Mouse (Mus musculus): ENCODE results near the gene Mgea5. TPM values are rescaled to one million over a fixed set of nuclear protein-coding genes. Genes with fewer than 3 reads are reported as not detected.

Mgea5 gene
- 22.0 and 22.2 TPM in 2 replicates for polyA plus RNA-seq (2012; ENCODE audit: low replicate concordance)

DNA sequence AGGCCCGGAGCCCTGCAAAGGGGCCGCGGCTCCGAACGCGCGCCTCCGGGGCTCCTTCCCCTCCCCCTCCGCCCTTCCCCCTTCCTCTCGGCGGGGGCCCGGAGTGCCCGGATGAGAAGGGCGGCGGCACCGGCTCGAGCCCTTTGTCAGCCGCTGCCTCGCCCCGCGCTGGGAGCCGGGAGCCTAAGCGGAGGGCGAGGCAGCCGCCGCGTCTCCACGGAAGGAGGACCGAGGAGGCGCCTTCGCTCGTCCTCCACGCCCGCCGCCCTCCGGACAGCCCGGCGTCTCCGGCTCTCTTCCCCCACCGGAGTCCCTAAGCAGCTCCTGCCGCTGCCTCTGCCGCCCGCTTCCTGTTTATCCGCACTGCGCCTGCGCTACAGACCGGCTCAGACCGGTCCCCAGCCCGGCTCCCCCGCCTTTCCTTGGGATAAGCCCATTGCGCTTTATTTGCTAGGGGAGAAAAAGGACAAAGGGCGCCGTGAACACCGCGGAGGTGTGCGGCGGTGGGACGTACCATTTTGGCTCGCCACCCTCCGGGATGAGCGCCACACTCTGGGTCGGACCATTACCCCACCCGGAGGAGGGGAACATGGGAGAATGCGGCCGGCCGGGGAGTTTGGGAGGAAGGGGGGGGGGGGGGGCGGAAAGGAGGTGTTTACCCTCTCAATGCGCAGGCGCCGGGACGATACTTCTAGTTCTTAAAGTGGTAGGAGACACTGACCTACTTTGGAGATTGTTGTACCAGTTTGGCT is at the start of gene Mgea5:
Gene Mgea5 (minus strand): TSS at position 657 of the 752 bp plus-strand sequence.

GRCm38 (mm10) chr19:45815831-45816405 is 32.3 kb upstream of the Mgea5 start, which contains the start of gene Kcnip2:
Gene Kcnip2 (minus strand): TSS chr19:45816061.

DNA sequence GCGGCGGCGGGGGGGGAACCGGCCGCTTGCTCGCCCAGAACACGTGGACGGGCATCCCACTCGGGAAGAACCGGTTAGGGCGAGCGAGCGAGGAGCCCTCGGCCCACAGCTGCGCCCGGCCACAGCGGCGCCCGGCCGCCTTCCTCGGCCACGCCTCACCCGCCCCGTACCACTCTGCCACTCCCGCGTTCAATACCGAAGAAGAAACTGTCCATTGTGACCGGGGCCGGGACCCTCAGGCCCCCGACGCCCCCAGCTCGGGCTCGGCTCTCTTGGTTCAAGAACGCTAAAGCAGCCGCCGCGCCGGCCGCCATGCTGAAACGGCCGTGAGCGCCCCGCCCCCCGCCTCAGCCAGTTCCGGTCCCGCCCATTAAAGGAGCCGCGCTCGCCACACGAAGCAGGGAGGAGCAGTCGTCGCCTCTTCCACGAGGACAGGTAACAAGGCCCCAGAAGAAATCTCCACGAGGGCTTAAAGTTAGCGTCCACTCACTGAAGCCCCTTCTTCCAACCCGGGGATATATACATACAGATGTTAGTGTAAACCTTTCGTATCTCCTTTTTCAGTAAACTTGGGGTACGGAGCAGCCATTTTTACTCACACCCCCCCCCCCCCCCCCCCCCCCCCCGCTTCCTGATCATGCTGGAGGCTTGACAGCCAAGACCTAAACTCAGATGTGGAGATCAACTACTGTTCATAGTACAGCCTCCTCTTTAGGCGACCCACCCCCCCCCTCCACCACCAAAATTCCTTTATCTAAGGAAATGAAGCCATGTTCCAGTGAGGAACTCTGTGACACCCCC is 34.2 kb downstream of the Mgea5 start, which contains the start of gene Npm3:
Gene Npm3 (minus strand): TSS at position 349 of the 801 bp plus-strand sequence.

DNA sequence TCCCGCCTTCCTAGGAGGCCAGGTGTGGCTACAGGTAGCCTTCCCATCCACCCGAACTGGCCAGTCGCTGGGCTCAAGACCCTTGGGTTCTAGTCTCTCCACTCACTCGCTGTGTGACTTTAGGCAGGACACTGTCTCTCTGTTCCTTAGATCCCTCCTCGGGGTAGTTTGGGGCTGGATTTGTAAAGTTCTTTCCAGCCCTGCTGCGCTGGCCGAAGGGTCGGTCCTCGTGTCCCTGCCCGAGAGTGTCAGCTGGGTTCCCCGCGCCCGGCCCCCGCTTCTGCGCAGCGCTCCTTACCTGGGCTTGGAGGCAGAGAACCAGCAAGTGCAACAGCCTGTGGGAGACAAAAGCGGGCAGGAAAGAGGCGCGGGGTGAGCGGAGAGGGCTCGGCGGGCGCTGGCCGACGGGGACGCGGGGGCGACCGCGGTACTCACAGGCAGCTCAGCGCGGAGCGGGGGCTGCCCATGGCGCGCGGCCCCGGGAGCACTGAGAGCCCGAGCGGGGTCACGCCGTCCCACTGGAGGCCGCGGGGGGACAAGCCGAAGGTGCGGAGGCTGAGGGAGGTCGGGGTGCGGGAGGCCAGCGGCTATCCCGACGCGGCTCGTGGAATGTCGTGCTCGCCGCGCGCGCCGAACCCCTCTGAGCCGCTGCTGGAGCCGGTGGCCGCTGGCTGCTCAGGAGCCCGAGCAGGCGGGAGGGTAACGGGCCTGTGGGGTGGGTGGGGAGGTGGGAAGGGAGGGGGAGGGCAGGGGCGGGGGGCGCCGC is 41.2 kb downstream of the Mgea5 start, which contains the start of gene Fgf8:
Gene Fgf8 (minus strand): TSS at position 698 of the 766 bp plus-strand sequence.

Other genes starting within 250 kb of the Mgea5 start
- gene Poll, start 223.3 kb downstream of the Mgea5 start, polyA plus RNA-seq (2012; ENCODE audit: low replicate concordance): 4.7 and 11.4 TPM in 2 replicates
- gene Gm17018, start 223.2 kb downstream of the Mgea5 start, polyA plus RNA-seq (2012; ENCODE audit: low replicate concordance): 6.4 and 17.5 TPM in 2 replicates
- gene Fbxw4, start 123.5 kb downstream of the Mgea5 start, polyA plus RNA-seq (2012; ENCODE audit: low replicate concordance): 19.1 and 36.4 TPM in 2 replicates
- not detected in 2 replicates for gene Fgf8, start 40.9 kb downstream of the Mgea5 start, polyA plus RNA-seq (2012; ENCODE audit: low replicate concordance)
- gene Npm3, start 34.2 kb downstream of the Mgea5 start, polyA plus RNA-seq (2012; ENCODE audit: low replicate concordance): 73.4 and 84.6 TPM in 2 replicates
- gene Kcnip2, start 32.2 kb upstream of the Mgea5 start, polyA plus RNA-seq (2012; ENCODE audit: low replicate concordance): 0.06 and 0.09 TPM in 2 replicates
- gene Armh3, start 214.7 kb upstream of the Mgea5 start, polyA plus RNA-seq (2012; ENCODE audit: low replicate concordance): 0.55 and 2.1 TPM in 2 replicates
- 12.0 TPM in 2 replicates for gene Hps6, start 219.7 kb upstream of the Mgea5 start, polyA plus RNA-seq (2012; ENCODE audit: low replicate concordance)